Mouse (Mus musculus): ENCODE results near the gene Prlr. TPM values are rescaled to one million over a fixed set of nuclear protein-coding genes. Genes with fewer than 3 reads are reported as not detected.

Gene Prlr
- total RNA-seq, 2 experiments from 2014 or later: 2.7 to 6.2 TPM

GRCm38 (mm10) chr15:10313522-10314455, 136.8 kb downstream of the Prlr start:
- DNase-seq (ENCODE audit: low spot score in 2 of 2): peak; percentile 58 to 88

GRCm38 (mm10) chr15:10325080-10325479, 148.0 kb downstream of the Prlr start, which contains the start of gene Gm21973:
Gene Gm21973, plus strand, starts transcription at chr15:10325380.
- no peak for DNase-seq (ENCODE audit: low spot score in 2 of 2)

- no peak for DNase-seq (ENCODE audit: low spot score in 2 of 2)
Observed at GRCm38 (mm10) chr15:10330626-10331025, 153.6 kb downstream of the Prlr start.

GRCm38 (mm10) chr15:10332566-10332965, 155.5 kb downstream of the Prlr start:
- DNase-seq (ENCODE audit: low spot score in 2 of 2): no peak

GRCm38 (mm10) chr15:10338606-10339005, 161.6 kb downstream of the Prlr start:
- no peak for DNase-seq (ENCODE audit: low spot score in 2 of 2)

- no peak for DNase-seq (ENCODE audit: low spot score in 2 of 2)
Observed at GRCm38 (mm10) chr15:10347044-10347443, 170.0 kb downstream of the Prlr start.

GRCm38 (mm10) chr15:10358039-10358948, 181.3 kb downstream of the Prlr start, which contains the start of gene Agxt2:
Gene Agxt2, plus strand, starts transcription at chr15:10358532.
- DNase-seq (ENCODE audit: low spot score in 2 of 2): no peak

GRCm38 (mm10) chr15:10366331-10366730, 189.3 kb downstream of the Prlr start:
- no peak for DNase-seq (ENCODE audit: low spot score in 2 of 2)

- no peak for DNase-seq (ENCODE audit: low spot score in 2 of 2)
Observed at GRCm38 (mm10) chr15:10375404-10375803, 198.4 kb downstream of the Prlr start.

- no peak for DNase-seq (ENCODE audit: low spot score in 2 of 2)
Observed at GRCm38 (mm10) chr15:10378338-10378959, 201.4 kb downstream of the Prlr start.

GRCm38 (mm10) chr15:10379757-10380458, 202.9 kb downstream of the Prlr start:
- DNase-seq (ENCODE audit: low spot score in 2 of 2): no peak

GRCm38 (mm10) chr15:10387263-10387662, 210.2 kb downstream of the Prlr start:
- DNase-seq (ENCODE audit: low spot score in 2 of 2): no peak

Other genes with a start within 250 kb of the Prlr start
- not detected for gene Gm21973, start 148.1 kb downstream of the Prlr start, total RNA-seq (2021)
- gene Agxt2, start 181.3 kb downstream of the Prlr start, total RNA-seq (2021): not detected